Mouse (Mus musculus): ENCODE measurements around the gene Cpa5.

GRCm38 (mm10) chr6:30671696-30672095 lies 60.9 kb downstream of the Cpa5 start:
- TF ChIP-seq CTCF (IDR thresholded peaks at IDR 0.05; ENCODE audit: low read depth) (no peak), EP300 (optimal IDR thresholded peaks at IDR 0.05) (no peak)

Measured in stomach, postnatal 0 days (tissue).